Comparison of ENCODE assay signal across 19 mouse cellular contexts in the genomic region with DNA sequence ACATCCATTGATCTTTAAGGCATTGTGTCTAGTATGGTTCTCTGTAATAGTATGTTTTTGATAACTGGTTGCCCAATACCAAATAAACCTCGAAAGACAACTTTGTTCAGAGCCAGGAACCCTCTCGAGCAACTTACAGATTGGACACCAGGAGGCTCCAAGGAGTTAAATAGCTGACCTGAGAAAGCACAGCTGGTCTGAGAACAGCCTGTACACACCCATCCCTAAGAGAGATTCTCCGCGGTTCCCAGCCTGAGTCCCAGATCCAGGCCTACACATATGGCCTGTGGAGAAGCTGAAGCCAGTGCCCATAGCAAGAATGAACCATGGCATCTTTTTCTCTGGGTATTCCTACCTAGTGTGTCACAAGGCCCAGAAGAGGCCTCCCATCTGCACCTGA. TPM values are rescaled to one million over a fixed set of nuclear protein-coding genes. Genes with fewer than 3 reads are reported as not detected.
A peak's percentile ranks its signal among the peaks of the same experiment; 100 is the strongest.
DNase-seq lines count a peak whose midpoint lies in the region; ATAC-seq and TF ChIP-seq lines count a peak whose summit lies in the region.
"Had no signal": no experiment of that assay in that cellular context is flagged by ENCODE, and none has a peak within 500 bp of the region (broad histone marks: within the 10 kb centered on the region; RNA-seq: fewer than 3 reads in every experiment).

No protein-coding gene starts in this region.

- no peak overlapping the region for H3K27ac ChIP-seq in embryonic facial prominence, embryonic 14.5 days (replicated peaks; ENCODE audit: low read depth, low read length)
- no peak overlapping the region for H3K27ac ChIP-seq in embryonic facial prominence, embryonic 10.5 days (replicated peaks)
- H3K27ac ChIP-seq in liver, embryonic 14.5 days: no peak overlapping the region
- H3K27ac ChIP-seq in liver, postnatal 0 days (ENCODE audit: low read depth): no peak overlapping the region
- no peak overlapping the region for H3K27ac ChIP-seq in forebrain, embryonic 13.5 days
- H3K27ac ChIP-seq: embryonic facial prominence, embryonic 15.5 days; forebrain, embryonic 12.5 days; gastrocnemius, adult 2 months; limb, embryonic 12.5 days; lung, embryonic 15.5 days; stomach, embryonic 15.5 days had no signal

- intact Hi-C loops in left cerebral cortex, postnatal 25 days (cut with DNase I): no loop called here

- ATAC-seq in embryonic facial prominence, embryonic 14.5 days (ENCODE audit: low read depth): no peak
- no peak for ATAC-seq in liver, embryonic 14.5 days (ENCODE audit: insufficient read depth)
- ATAC-seq in liver, postnatal 0 days: no peak
- ATAC-seq in forebrain, embryonic 13.5 days: no peak

- H3K36me3 ChIP-seq in embryonic facial prominence, embryonic 14.5 days (ENCODE audit: control insufficient read depth, insufficient read depth, low read length): no peaks in the 10 kb centered on the region
- peaks cover 8% of the 10 kb centered on the region for H3K36me3 ChIP-seq in embryonic facial prominence, embryonic 10.5 days (replicated peaks)
- H3K36me3 ChIP-seq in liver, embryonic 14.5 days (replicated peaks; ENCODE audit: control insufficient read depth, insufficient read depth, low read depth): no peaks in the 10 kb centered on the region
- H3K36me3 ChIP-seq in liver, postnatal 0 days (replicated peaks; ENCODE audit: insufficient read depth, low read length): no peaks in the 10 kb centered on the region
- 0 out of 2 replicates have a peak, but pooled peaks cover 2% of the 10 kb centered on the region for H3K36me3 ChIP-seq in splenic B cell, adult 2 months (ENCODE audit: control insufficient read depth, insufficient read depth, low read length, poor library complexity, severe bottlenecking)
- 0 out of 2 replicates have a peak, but pooled peaks cover 5% of the 10 kb centered on the region for H3K36me3 ChIP-seq in forebrain, embryonic 13.5 days (ENCODE audit: poor library complexity, severe bottlenecking)
- H3K36me3 ChIP-seq: embryonic facial prominence, embryonic 15.5 days; limb, embryonic 12.5 days; lung, embryonic 15.5 days; stomach, embryonic 15.5 days had no signal

- no peak overlapping the region for H3K9ac ChIP-seq in embryonic facial prominence, embryonic 14.5 days (ENCODE audit: low read depth, low read length)
- no peak overlapping the region for H3K9ac ChIP-seq in liver, embryonic 14.5 days (replicated peaks)
- no peak overlapping the region for H3K9ac ChIP-seq in liver, postnatal 0 days (replicated peaks)
- no peak overlapping the region for H3K9ac ChIP-seq in forebrain, embryonic 13.5 days
- H3K9ac ChIP-seq: embryonic facial prominence, embryonic 15.5 days; forebrain, embryonic 12.5 days; limb, embryonic 12.5 days; lung, embryonic 15.5 days; stomach, embryonic 15.5 days had no signal

- no peak overlapping the region for H3K4me3 ChIP-seq in embryonic facial prominence, embryonic 14.5 days (ENCODE audit: low read depth, low read length)
- H3K4me3 ChIP-seq in embryonic facial prominence, embryonic 10.5 days: no peak overlapping the region
- H3K4me3 ChIP-seq in liver, embryonic 14.5 days (ENCODE audit: insufficient read depth in 1 of 2, low read depth in 2 of 2, low read length in 2 of 2): no peak overlapping the region
- no peak overlapping the region for H3K4me3 ChIP-seq in liver, postnatal 0 days (ENCODE audit: low read depth, low read length)
- H3K4me3 ChIP-seq in forebrain, embryonic 13.5 days: no peak overlapping the region
- H3K4me3 ChIP-seq: embryonic facial prominence, embryonic 15.5 days; forebrain, embryonic 12.5 days; gastrocnemius, adult 2 months; limb, embryonic 12.5 days; lung, embryonic 15.5 days; stomach, embryonic 15.5 days had no signal

- H3K9me3 ChIP-seq in embryonic facial prominence, embryonic 14.5 days (ENCODE audit: control insufficient read depth, low read length): no peaks in the 10 kb centered on the region
- H3K9me3 ChIP-seq in embryonic facial prominence, embryonic 10.5 days: no peaks in the 10 kb centered on the region
- no peaks in the 10 kb centered on the region for H3K9me3 ChIP-seq in liver, embryonic 14.5 days (ENCODE audit: control insufficient read depth, low read length)
- no peaks in the 10 kb centered on the region for H3K9me3 ChIP-seq in liver, postnatal 0 days (ENCODE audit: low read length)
- H3K9me3 ChIP-seq in forebrain, embryonic 13.5 days (replicated peaks): no peaks in the 10 kb centered on the region
- H3K9me3 ChIP-seq: embryonic facial prominence, embryonic 15.5 days; forebrain, embryonic 12.5 days; limb, embryonic 12.5 days; lung, embryonic 15.5 days; stomach, embryonic 15.5 days had no signal

- H3K27me3 ChIP-seq in embryonic facial prominence, embryonic 14.5 days (replicated peaks; ENCODE audit: control insufficient read depth, insufficient read depth, low read length): no peaks in the 10 kb centered on the region
- no peaks in the 10 kb centered on the region for H3K27me3 ChIP-seq in embryonic facial prominence, embryonic 10.5 days (replicated peaks; ENCODE audit: low read depth, poor library complexity, severe bottlenecking)
- H3K27me3 ChIP-seq in liver, embryonic 14.5 days (ENCODE audit: control insufficient read depth, insufficient read depth, low read length): no peaks in the 10 kb centered on the region
- no peaks in the 10 kb centered on the region for H3K27me3 ChIP-seq in liver, postnatal 0 days (ENCODE audit: insufficient read depth, low read length)
- no peaks in the 10 kb centered on the region for H3K27me3 ChIP-seq in splenic B cell, adult 2 months (ENCODE audit: control insufficient read depth, insufficient read depth, low read length, poor library complexity, severe bottlenecking)
- H3K27me3 ChIP-seq in forebrain, embryonic 13.5 days: no peaks in the 10 kb centered on the region
- H3K27me3 ChIP-seq: embryonic facial prominence, embryonic 15.5 days; forebrain, embryonic 12.5 days; limb, embryonic 12.5 days; lung, embryonic 15.5 days; stomach, embryonic 15.5 days had no signal

- peak; percentile 11; the same call in 1 of the 2 replicates for TF ChIP-seq CTCF in liver, embryonic 14.5 days (IDR thresholded peaks at IDR 0.05; ENCODE audit: low read depth)
- no peak for TF ChIP-seq CTCF in liver, postnatal 0 days (IDR thresholded peaks at IDR 0.05; ENCODE audit: low read depth)

- DNase-seq in embryonic facial prominence, embryonic 14.5 days (ENCODE audit: low spot score): peak; percentile 4
- no peak for DNase-seq in embryonic facial prominence, embryonic 10.5 days (ENCODE audit: low spot score)
- DNase-seq in liver, embryonic 14.5 days (ENCODE audit: low read depth in 3 of 3, low spot score in 3 of 3): no peak
- no peak for DNase-seq in liver, postnatal 0 days
- DNase-seq in R1 (ENCODE audit: low read depth, low spot score): peak; percentile 12
- DNase-seq in splenic B cell, adult 2 months (ENCODE audit: low read depth, low spot score): peak; percentile 7
- no peak for DNase-seq in left cerebral cortex, postnatal 25 days (ENCODE audit: low spot score in 2 of 2)
- DNase-seq: adrenal gland, postnatal 14 days; cerebellum, postnatal 10 days; gastrocnemius, adult 2 months; heart, postnatal 36 days; midbrain, embryonic 14.5 days; thymus, postnatal 25 days had no signal

- 63% methylated on average over 4 of the region's 4 CpGs for WGBS in embryonic facial prominence, embryonic 14.5 days
- WGBS in embryonic facial prominence, embryonic 10.5 days: 73% methylated on average over 4 of the region's 4 CpGs
- WGBS in liver, embryonic 14.5 days (ENCODE audit: insufficient replicate concordance): 49% methylated on average over 4 of the region's 4 CpGs
- 56% methylated on average over 4 of the region's 4 CpGs for WGBS in liver, postnatal 0 days (ENCODE audit: insufficient replicate concordance)
- 65% methylated on average over 4 of the region's 4 CpGs for WGBS in forebrain, embryonic 13.5 days

- H3K4me1 ChIP-seq in embryonic facial prominence, embryonic 14.5 days (ENCODE audit: control insufficient read depth, insufficient read depth, low read length): no peaks in the 10 kb centered on the region
- no peaks in the 10 kb centered on the region for H3K4me1 ChIP-seq in embryonic facial prominence, embryonic 10.5 days
- H3K4me1 ChIP-seq in liver, embryonic 14.5 days (replicated peaks; ENCODE audit: control insufficient read depth in 2 of 2, insufficient read depth in 2 of 2, low read length in 1 of 2): no peaks in the 10 kb centered on the region
- H3K4me1 ChIP-seq in liver, postnatal 0 days (ENCODE audit: insufficient read depth): no peaks in the 10 kb centered on the region
- H3K4me1 ChIP-seq in forebrain, embryonic 13.5 days: no peaks in the 10 kb centered on the region
- H3K4me1 ChIP-seq: embryonic facial prominence, embryonic 15.5 days; forebrain, embryonic 12.5 days; limb, embryonic 12.5 days; lung, embryonic 15.5 days; stomach, embryonic 15.5 days had no signal

- no peak overlapping the region for H3K4me2 ChIP-seq in embryonic facial prominence, embryonic 14.5 days (ENCODE audit: low read depth, low read length)
- H3K4me2 ChIP-seq in liver, embryonic 14.5 days (ENCODE audit: low read depth): no peak overlapping the region
- no peak overlapping the region for H3K4me2 ChIP-seq in liver, postnatal 0 days (ENCODE audit: low read depth, low read length)
- H3K4me2 ChIP-seq in forebrain, embryonic 13.5 days: no peak overlapping the region
- H3K4me2 ChIP-seq: embryonic facial prominence, embryonic 15.5 days; forebrain, embryonic 12.5 days; limb, embryonic 12.5 days; lung, embryonic 15.5 days; stomach, embryonic 15.5 days had no signal

- TF ChIP-seq EP300 in liver, embryonic 14.5 days (IDR thresholded peaks at IDR 0.05; ENCODE audit: low read depth): no peak
- no peak for TF ChIP-seq EP300 in liver, postnatal 0 days (IDR thresholded peaks at IDR 0.05; ENCODE audit: low read depth)

RNA-seq across cellular contexts. Expression of a gene that starts 11.9 kb away (rescaled TPM):
- 20.6 and 22.1 TPM in 2 replicates for polyA plus RNA-seq in embryonic facial prominence, embryonic 14.5 days (2014; fragmentation: Nextera tagmentation; extraction: Ambion mirVana)
- 24.5 and 28.0 TPM in 2 replicates for polyA plus RNA-seq in embryonic facial prominence, embryonic 10.5 days (2016; fragmentation: Nextera tagmentation; extraction: Ambion mirVana)
- 4.0 and 18.0 TPM in 2 replicates for polyA plus RNA-seq in liver, embryonic 14.5 days (2012; rRNA removed)
- polyA plus RNA-seq in liver, embryonic 14.5 days (2014; fragmentation: Nextera tagmentation; extraction: Ambion mirVana): 15.6 and 17.3 TPM in 2 replicates
- polyA plus RNA-seq in liver, postnatal 0 days (2015; fragmentation: Nextera tagmentation; extraction: Ambion mirVana): 16.6 and 17.9 TPM in 2 replicates
- 1 to 10 TPM; 5.1 to 5.2 TPM for total RNA-seq in left cerebral cortex, postnatal 25 days (2021)
- 35.5 and 43.0 TPM in 2 replicates for polyA plus RNA-seq in forebrain, embryonic 13.5 days (2015; fragmentation: Nextera tagmentation; extraction: Ambion mirVana)

Comparison
In these comparisons a context has a peak if more than half of its experiments do, and no peak if none do; other contexts are left out.
1. DNase-seq: peak in embryonic facial prominence, embryonic 14.5 days (single experiment), R1 (single experiment) and splenic B cell, adult 2 months (single experiment); none in embryonic facial prominence, embryonic 10.5 days (single experiment), liver, embryonic 14.5 days (0 of 3), liver, postnatal 0 days (single experiment) and left cerebral cortex, postnatal 25 days (0 of 2).